Mouse (Mus musculus): Measurements from ENCODE around the gene Timm8a2.
A peak's percentile ranks its signal among the peaks of the same experiment; 100 is the strongest.
"Not testable (repeated sequence)": the region's sequence is repeated elsewhere in the genome, so short reads cannot be mapped to it uniquely, and the experiment has no call there.

Timm8a2 gene

DNA sequence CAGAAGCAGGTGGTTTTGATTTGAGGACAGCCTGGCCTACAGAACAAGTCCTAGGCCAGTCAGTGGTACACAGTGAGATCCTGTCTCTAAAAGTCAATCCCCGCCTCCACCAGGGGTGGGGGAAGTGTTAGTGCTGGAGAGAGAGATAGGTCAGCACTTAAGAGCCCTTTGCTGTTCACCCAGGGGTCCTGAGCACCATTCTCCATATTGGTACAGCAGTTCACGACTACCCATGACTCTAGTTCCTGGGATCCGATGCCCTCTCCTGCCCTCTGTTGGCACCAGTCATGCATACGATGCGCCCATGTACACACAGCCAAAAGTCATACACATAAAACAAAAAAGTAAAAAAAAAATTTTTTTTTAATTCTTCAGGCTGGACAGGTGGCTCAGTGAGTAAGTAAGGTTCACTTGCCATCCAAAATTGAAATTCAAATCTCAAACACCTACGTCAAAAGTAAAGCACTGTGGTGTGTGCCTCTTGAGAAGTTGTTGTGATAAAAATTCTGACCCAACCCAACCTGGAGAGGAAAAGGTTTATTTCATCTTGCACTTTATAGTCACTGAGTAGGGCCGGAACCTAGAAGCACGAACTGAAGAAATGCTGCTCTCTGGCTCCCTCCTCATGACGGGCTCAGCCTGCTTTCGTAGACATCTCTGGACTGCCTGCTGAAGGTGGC lies 28.1 kb downstream of the Timm8a2 start:
- no peak for DNase-seq

- DNase-seq, result no peak
Measured at GRCm38 (mm10) chr14:122063599-122063998, 29.1 kb downstream of the Timm8a2 start.

GRCm38 (mm10) chr14:122064519-122064918 lies 30.0 kb downstream of the Timm8a2 start:
- DNase-seq, result peak; percentile 35

DNA sequence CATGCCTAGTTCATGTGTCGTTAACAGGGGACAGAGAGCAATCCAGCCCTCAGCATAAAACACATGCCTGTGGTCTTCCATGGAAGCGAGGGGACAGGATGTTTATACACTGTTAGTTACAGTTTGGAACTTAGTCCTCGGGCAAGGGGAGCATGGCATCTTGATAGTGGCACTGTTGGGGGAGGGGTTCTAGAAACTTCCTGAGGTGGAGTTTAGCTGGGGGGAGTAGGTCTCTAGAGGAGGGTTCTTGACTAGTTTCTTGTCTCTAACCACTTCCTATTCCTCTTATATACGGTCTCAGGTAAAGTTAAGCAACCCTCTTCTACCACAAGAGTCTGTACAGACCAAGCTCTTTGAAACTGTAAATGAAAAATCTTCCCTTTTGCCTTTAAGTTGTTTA lies 31.8 kb downstream of the Timm8a2 start:
- no peak for DNase-seq

GRCm38 (mm10) chr14:122068036-122068435 lies 33.6 kb downstream of the Timm8a2 start:
- DNase-seq, result not testable (repeated sequence)

GRCm38 (mm10) chr14:122068801-122069695 lies 34.6 kb downstream of the Timm8a2 start:
- no peak for DNase-seq

DNA sequence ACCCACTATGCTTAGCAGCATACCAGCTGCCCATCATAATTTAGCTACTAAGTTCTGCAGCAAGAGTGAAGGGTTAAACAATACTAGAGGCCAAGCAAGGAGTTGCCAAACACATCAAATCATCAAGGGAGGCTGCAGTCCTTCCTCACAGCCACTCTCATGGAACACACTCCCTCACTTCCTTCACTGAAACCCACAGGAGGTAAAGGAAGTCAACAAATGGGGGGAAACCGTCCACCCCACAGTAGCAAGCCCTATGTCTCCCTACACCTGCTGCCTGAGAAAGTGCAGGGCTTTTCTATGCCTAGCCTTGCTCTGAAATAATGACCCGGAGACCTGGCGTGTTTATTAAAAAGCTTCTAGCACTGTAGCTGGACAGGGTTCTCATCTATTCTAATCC lies 35.5 kb downstream of the Timm8a2 start:
- DNase-seq, result no peak

GRCm38 (mm10) chr14:122073422-122073821 lies 38.9 kb downstream of the Timm8a2 start:
- DNase-seq, result no peak

DNA sequence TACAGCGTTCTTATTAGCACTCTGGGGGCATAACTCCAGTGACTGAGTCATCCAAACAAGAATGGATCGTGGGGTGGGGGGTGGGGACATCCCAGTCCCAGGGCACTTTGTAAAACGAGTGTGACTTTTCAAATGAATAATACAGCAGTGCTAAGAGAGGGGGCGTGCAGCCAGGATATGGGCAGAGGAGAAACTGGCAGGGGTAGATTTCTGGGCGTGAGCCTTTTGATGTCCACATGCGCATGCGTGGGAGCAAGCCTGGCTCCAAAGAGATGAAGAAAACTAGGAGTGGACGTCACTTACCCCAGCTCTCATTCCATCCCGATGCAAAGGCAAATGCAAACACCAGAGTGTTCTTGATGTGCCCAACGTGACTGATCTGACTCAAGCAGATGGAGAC lies 39.9 kb downstream of the Timm8a2 start:
- no peak for DNase-seq

DNA sequence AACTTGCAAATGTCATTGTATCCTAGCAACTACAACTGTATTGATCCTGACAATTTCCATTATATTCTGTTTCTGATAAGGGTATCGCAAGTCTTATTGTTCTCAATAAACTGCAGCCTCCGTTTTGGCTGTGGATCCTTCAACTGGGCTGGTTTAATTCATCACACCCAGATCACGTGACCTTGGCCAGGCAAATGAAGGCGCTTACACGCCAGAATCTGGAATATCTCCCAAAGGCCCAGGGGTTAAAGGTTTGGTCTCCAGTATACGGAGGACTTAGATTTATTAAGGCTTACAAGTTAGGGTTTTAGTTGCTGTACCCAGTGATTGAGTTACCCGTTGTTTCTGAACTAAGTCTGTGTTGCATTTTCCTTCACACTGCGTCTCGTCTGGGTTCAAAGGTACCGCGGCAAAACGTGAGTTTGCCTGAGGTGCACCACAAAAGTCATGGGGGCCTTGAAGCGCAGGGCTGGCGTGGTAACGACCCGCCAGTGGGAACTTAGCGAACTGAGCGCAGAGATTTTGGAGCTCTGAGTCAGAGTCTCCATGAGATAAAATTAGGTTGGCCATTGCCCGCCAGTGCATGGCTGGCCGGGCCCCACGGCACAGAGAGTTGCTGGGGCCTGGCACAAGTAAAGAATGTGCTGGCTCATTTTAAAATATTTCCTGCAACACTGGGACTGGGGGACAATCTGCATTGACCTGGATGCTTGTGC lies 41.2 kb downstream of the Timm8a2 start:
- no peak for DNase-seq

GRCm38 (mm10) chr14:122077017-122077416 lies 42.5 kb downstream of the Timm8a2 start:
- no peak for DNase-seq

DNA sequence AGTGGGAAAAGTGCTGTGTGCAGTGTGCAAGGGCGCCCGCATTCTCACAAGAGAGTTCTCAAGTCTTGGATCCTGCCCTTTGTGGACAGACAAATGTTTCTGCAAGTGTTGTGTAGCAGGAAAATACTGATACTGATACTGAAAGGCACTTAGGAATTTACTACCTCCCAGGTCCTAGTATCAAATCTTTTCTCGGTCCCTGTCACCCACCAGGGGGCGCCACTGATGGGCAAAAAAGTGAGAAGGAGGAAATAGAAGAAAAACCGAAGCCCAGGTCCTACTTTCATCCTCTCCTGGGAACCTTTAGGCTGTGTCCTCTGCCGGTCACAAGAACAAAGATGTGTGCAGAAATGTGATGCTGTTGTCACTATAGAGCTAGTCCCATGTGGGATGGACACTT lies 45.0 kb downstream of the Timm8a2 start:
- peak; percentile 33 for DNase-seq

GRCm38 (mm10) chr14:122079921-122080320 lies 45.4 kb downstream of the Timm8a2 start:
- no peak for DNase-seq

GRCm38 (mm10) chr14:122081308-122081707 lies 46.8 kb downstream of the Timm8a2 start:
- DNase-seq, result no peak

- no peak for DNase-seq
Measured at GRCm38 (mm10) chr14:122083499-122083898, 49.0 kb downstream of the Timm8a2 start.

DNA sequence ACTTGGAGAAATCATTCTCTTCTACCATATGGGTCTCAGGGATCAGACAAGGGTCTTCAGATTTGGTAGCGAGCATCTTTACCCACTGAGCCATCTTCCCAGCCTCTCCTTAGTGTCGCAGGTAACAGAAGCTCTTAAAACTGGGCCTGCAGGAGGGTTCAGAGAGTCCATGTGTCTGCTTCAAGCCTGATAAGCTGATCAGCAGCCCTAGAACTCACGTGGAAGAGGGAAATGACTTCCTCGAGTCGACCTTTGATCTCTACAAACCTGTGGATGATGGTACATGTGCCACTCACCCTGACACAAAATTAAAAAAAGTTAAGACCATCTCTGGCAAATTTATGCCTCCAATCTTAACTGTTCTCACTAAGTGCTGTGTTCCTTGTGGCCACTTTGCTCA lies 53.5 kb downstream of the Timm8a2 start:
- DNase-seq, result no peak
